Mouse (Mus musculus) ES-Bruce4 (cell line): ENCODE measurements around the gene Resp18.

Experiments
- CTCF ChIP-seq: IDR thresholded peaks from one replicate; pipeline ENCODE4 v1.8.1; 2011; ENCODE audit warnings: low read depth, low read length
- POLR2A ChIP-seq: IDR thresholded peaks from one replicate; pipeline ENCODE4 v1.8.1; 2011; ENCODE audit warnings: low read length; ENCODE audit not compliant: insufficient read depth

GRCm38 (mm10) chr1:75244836-75245235 is 33.4 kb downstream of the Resp18 start:
- TF ChIP-seq POLR2A (no peak), CTCF (peak; percentile 29)
